8 mouse cellular contexts compared by ENCODE assay signal in genomic region chr4:140986024-140986710, GRCm38 (mm10). TPM values are rescaled to one million over a fixed set of nuclear protein-coding genes. Genes with fewer than 3 reads are reported as not detected.
A peak's percentile ranks its signal among the peaks of the same experiment; 100 is the strongest.
DNase-seq lines count a peak whose midpoint lies in the region; ATAC-seq and TF ChIP-seq lines count a peak whose summit lies in the region.

No protein-coding gene starts in this region.

- 26% methylated on average over 15 of the region's 15 CpGs for WGBS in heart, embryonic 13.5 days
- 28% methylated on average over 14 of the region's 15 CpGs for WGBS in heart, postnatal 0 days
- WGBS in midbrain, embryonic 11.5 days: 25% methylated on average over 15 of the region's 15 CpGs

- no peak for TF ChIP-seq EP300 in heart, postnatal 0 days (IDR thresholded peaks at IDR 0.05; ENCODE audit: low read depth)

- H3K36me3 ChIP-seq in heart, embryonic 13.5 days: peaks cover 4% of the 10 kb centered on the region; the same call in 1 of the 2 replicates
- H3K36me3 ChIP-seq in G1E (replicated peaks): peaks cover 25% of the 10 kb centered on the region
- H3K36me3 ChIP-seq in heart, postnatal 0 days (replicated peaks; ENCODE audit: control insufficient read depth, insufficient read depth, low read length): no peaks in the 10 kb centered on the region
- no peaks in the 10 kb centered on the region for H3K36me3 ChIP-seq in midbrain, embryonic 11.5 days (ENCODE audit: control insufficient read depth, insufficient read depth, low read length)

- no peak overlapping the region for H3K27ac ChIP-seq in heart, embryonic 13.5 days (replicated peaks)
- no peak overlapping the region for H3K27ac ChIP-seq in heart, postnatal 0 days (ENCODE audit: low read depth)
- H3K27ac ChIP-seq in midbrain, embryonic 11.5 days (ENCODE audit: low read depth, low read length): no peak overlapping the region

- peak overlapping the region; percentile 93 for H3K4me2 ChIP-seq in heart, embryonic 13.5 days
- peak overlapping the region; percentile 78 for H3K4me2 ChIP-seq in heart, postnatal 0 days (ENCODE audit: low read depth, low read length)
- peak overlapping the region; percentile 84 for H3K4me2 ChIP-seq in midbrain, embryonic 11.5 days

- peaks cover 40% of the 10 kb centered on the region for H3K4me1 ChIP-seq in heart, embryonic 13.5 days
- H3K4me1 ChIP-seq in G1E (ENCODE audit: insufficient read depth, low read depth, low read length): peaks cover 64% of the 10 kb centered on the region
- H3K4me1 ChIP-seq in heart, postnatal 0 days (ENCODE audit: control insufficient read depth, insufficient read depth): peaks cover 12% of the 10 kb centered on the region
- H3K4me1 ChIP-seq in midbrain, embryonic 11.5 days (ENCODE audit: control insufficient read depth, insufficient read depth, low read length): peaks cover 5% of the 10 kb centered on the region

- TF ChIP-seq CTCF in G1E (IDR thresholded peaks at IDR 0.05; ENCODE audit: low read depth, low read length): no peak
- TF ChIP-seq CTCF in heart, postnatal 0 days (IDR thresholded peaks at IDR 0.05; ENCODE audit: low read depth): no peak

- intact Hi-C loops in left cerebral cortex, postnatal 4 days (cut with DNase I): no loop called here

- no peak for ATAC-seq in heart, embryonic 13.5 days (ENCODE audit: extremely low read depth, insufficient number of reproducible peaks, low FRiP score, low TSS enrichment)
- no peak for ATAC-seq in G1E (ENCODE audit: extremely low read depth, insufficient number of reproducible peaks, low FRiP score, poor library complexity, severe bottlenecking)
- ATAC-seq in heart, postnatal 0 days (ENCODE audit: insufficient read depth, low read depth): no peak
- ATAC-seq in midbrain, embryonic 11.5 days (ENCODE audit: low FRiP score): peak; percentile 18; the same call in 1 of the 2 replicates

- no peak for DNase-seq in heart, adult 18-20 months
- no peak for DNase-seq in G1E (ENCODE audit: low spot score)
- no peak for DNase-seq in heart, postnatal 0 days (ENCODE audit: low spot score)
- DNase-seq in midbrain, embryonic 11.5 days (ENCODE audit: low spot score, missing footprints): peak; percentile 87
- no peak for DNase-seq in urinary bladder, postnatal 25 days (ENCODE audit: low spot score)
- no peak for DNase-seq in left cerebral cortex, postnatal 4 days
- no peak for DNase-seq in layer of hippocampus, adult 11-12 months (ENCODE audit: low spot score)

- H3K9me3 ChIP-seq in heart, embryonic 13.5 days: peaks cover 7% of the 10 kb centered on the region; the same call in 1 of the 2 replicates
- H3K9me3 ChIP-seq in G1E (replicated peaks): peaks cover 4% of the 10 kb centered on the region
- H3K9me3 ChIP-seq in heart, postnatal 0 days (replicated peaks; ENCODE audit: control insufficient read depth, low read length): no peaks in the 10 kb centered on the region
- H3K9me3 ChIP-seq in midbrain, embryonic 11.5 days (ENCODE audit: control insufficient read depth, low read length): no peaks in the 10 kb centered on the region

- H3K9ac ChIP-seq in heart, embryonic 13.5 days: peak overlapping the region; percentile 96
- peak overlapping the region; percentile 73; the same call in 1 of the 2 replicates for H3K9ac ChIP-seq in heart, postnatal 0 days (replicated peaks; ENCODE audit: low read depth, low read length)
- peak overlapping the region; percentile 92 for H3K9ac ChIP-seq in midbrain, embryonic 11.5 days (ENCODE audit: low read length)

- 0 out of 2 replicates have a peak, but pooled peaks cover 7% of the 10 kb centered on the region for H3K27me3 ChIP-seq in heart, embryonic 13.5 days (replicated peaks)
- peaks cover 4% of the 10 kb centered on the region; the same call in 1 of the 2 replicates for H3K27me3 ChIP-seq in G1E (ENCODE audit: insufficient read depth, low read length)
- no peaks in the 10 kb centered on the region for H3K27me3 ChIP-seq in heart, postnatal 0 days (ENCODE audit: control insufficient read depth, insufficient read depth, low read length)
- no peaks in the 10 kb centered on the region for H3K27me3 ChIP-seq in midbrain, embryonic 11.5 days (ENCODE audit: control insufficient read depth, insufficient read depth, low read length)

- H3K4me3 ChIP-seq in heart, embryonic 13.5 days: peak overlapping the region; percentile 95
- peak overlapping the region; percentile 92 for H3K4me3 ChIP-seq in G1E (ENCODE audit: low read depth, low read length)
- H3K4me3 ChIP-seq in heart, postnatal 0 days (ENCODE audit: low read depth, low read length): peak overlapping the region; percentile 77
- peak overlapping the region; percentile 87 for H3K4me3 ChIP-seq in midbrain, embryonic 11.5 days (ENCODE audit: low read depth, low read length)

RNA-seq across cellular contexts. Expression of gene Atp13a2, which starts 0.5 kb away (rescaled TPM):
- 28.7 and 29.4 TPM in 2 replicates for polyA plus RNA-seq in heart, embryonic 13.5 days (2015; fragmentation: Nextera tagmentation; extraction: Ambion mirVana)
- 10 to 100 TPM; 14.3 to 17.3 TPM for total RNA-seq in heart, adult 18-20 months (2021)
- 22.3 and 34.0 TPM in 2 replicates for total RNA-seq in G1E (2014; fragmentation: Nextera tagmentation)
- total RNA-seq in G1E (2017): 21.4 and 26.6 TPM in 2 replicates
- 67.7 and 124 TPM in 2 replicates for polyA plus RNA-seq in G1E (2012)
- total RNA-seq in heart, postnatal 0 days (2014; rRNA removed; ENCODE audit: low replicate concordance): 45.8 and 47.7 TPM in 2 replicates
- 18.8 and 19.3 TPM in 2 replicates for polyA plus RNA-seq in heart, postnatal 0 days (2015; fragmentation: Nextera tagmentation; extraction: Ambion mirVana)
- polyA plus RNA-seq in midbrain, embryonic 11.5 days (2014; fragmentation: Nextera tagmentation; extraction: Ambion mirVana): 28.5 and 33.4 TPM in 2 replicates
- 100 to 1,000 TPM; 237 to 241 TPM for total RNA-seq in left cerebral cortex, postnatal 4 days (2021)

RNA-seq across cellular contexts. Expression of gene Mfap2, which starts 24.1 kb away (rescaled TPM):
- 273 and 299 TPM in 2 replicates for polyA plus RNA-seq in heart, embryonic 13.5 days (2015; fragmentation: Nextera tagmentation; extraction: Ambion mirVana)
- 1 to 10 TPM; 1.6 to 2.5 TPM for total RNA-seq in heart, adult 18-20 months (2021)
- total RNA-seq in G1E (2014; fragmentation: Nextera tagmentation): not detected in 2 replicates
- not detected in 2 replicates for total RNA-seq in G1E (2017)
- polyA plus RNA-seq in G1E (2012): not detected in 2 replicates
- 45.0 and 47.8 TPM in 2 replicates for total RNA-seq in heart, postnatal 0 days (2014; rRNA removed; ENCODE audit: low replicate concordance)
- polyA plus RNA-seq in heart, postnatal 0 days (2015; fragmentation: Nextera tagmentation; extraction: Ambion mirVana): 114 and 129 TPM in 2 replicates
- 250 and 254 TPM in 2 replicates for polyA plus RNA-seq in midbrain, embryonic 11.5 days (2014; fragmentation: Nextera tagmentation; extraction: Ambion mirVana)
- 10 to 100 TPM; 37.0 to 39.0 TPM for total RNA-seq in left cerebral cortex, postnatal 4 days (2021)

RNA-seq across cellular contexts. Expression of gene Sdhb, which starts 25.2 kb away (rescaled TPM):
- polyA plus RNA-seq in heart, embryonic 13.5 days (2015; fragmentation: Nextera tagmentation; extraction: Ambion mirVana): 807 and 886 TPM in 2 replicates
- total RNA-seq in heart, adult 18-20 months (2021): 1,000 to 10,000 TPM; 1,306 to 1,387 TPM
- 51.2 and 51.7 TPM in 2 replicates for total RNA-seq in G1E (2014; fragmentation: Nextera tagmentation)
- 100 and 103 TPM in 2 replicates for total RNA-seq in G1E (2017)
- polyA plus RNA-seq in G1E (2012): 105 and 142 TPM in 2 replicates
- total RNA-seq in heart, postnatal 0 days (2014; rRNA removed; ENCODE audit: low replicate concordance): 893 and 947 TPM in 2 replicates
- 1,828 and 1,869 TPM in 2 replicates for polyA plus RNA-seq in heart, postnatal 0 days (2015; fragmentation: Nextera tagmentation; extraction: Ambion mirVana)
- polyA plus RNA-seq in midbrain, embryonic 11.5 days (2014; fragmentation: Nextera tagmentation; extraction: Ambion mirVana): 411 and 422 TPM in 2 replicates
- 100 to 1,000 TPM; 174 to 177 TPM for total RNA-seq in left cerebral cortex, postnatal 4 days (2021)

Comparison
In these comparisons a context has a peak if more than half of its experiments do, and no peak if none do; other contexts are left out.
1. RNA of gene Mfap2, which starts 24.1 kb away (total RNA-seq): 45.0 to 47.8 TPM in heart, postnatal 0 days and 37.0 to 39.0 TPM in left cerebral cortex, postnatal 4 days; 1.6 to 2.5 TPM in heart, adult 18-20 months and not detected in G1E; every median in the first group is over 10 times any median in the second.
2. Peak in every context shown above with its lines, with median percentiles within 50 percentile points of each other: H3K4me2 ChIP-seq, H3K4me3 ChIP-seq and H3K9ac ChIP-seq.